Mouse (Mus musculus): ENCODE measurements at regions not wholly inside any gene's neighbourhood (a gene's known extent, or its start where the extent isn't known, plus 50 kb on each side); places are given as distances from the start of the nearest gene placed in this dataset.

DNA sequence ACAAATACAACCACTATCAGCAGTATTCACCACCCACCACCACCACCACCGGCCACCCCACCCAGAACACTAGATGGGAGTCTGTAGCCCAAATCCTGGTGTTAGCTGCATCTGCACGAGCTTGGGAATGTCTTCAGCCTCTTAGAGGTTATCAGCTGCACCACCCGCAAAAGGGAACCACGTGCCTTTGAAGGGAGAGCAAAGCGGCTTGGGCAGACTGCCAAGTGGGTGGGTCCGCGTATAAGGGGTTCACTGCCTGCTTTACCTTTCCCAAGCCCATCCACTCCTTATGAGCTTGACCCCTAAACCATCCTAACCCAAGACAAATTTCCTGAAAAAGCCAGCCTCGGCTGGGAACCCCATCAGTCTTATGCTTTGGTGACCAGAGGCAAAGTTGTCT lies 497.2 kb downstream of the Tmem114 start:
- intact Hi-C loops (cut with DNase I; ENCODE audit: low total_unique reads), result no loop called here
- peak; percentile 9 for DNase-seq

DNA sequence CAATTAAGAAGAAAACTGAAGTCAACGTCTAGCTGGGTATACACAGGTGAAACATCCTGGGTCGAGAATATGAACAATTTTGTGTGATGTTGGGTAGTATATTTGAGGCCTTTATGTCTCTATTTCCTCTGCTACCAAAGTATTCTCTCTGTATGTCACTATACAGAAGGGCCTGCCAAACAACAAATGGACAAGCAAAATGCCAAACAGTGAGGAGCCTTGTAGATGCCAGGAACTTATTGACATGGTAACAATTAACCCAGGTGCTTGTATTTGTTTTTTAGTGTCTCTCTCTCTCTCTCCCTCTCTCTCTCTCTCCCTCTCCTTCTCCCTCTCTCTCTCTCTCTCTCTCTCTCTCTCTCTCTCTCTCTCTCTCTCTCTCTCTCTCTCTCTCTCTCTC lies 529.1 kb downstream of the Tmem114 start:
- intact Hi-C loops (cut with DNase I; ENCODE audit: low total_unique reads), result no loop called here
- DNase-seq, result no peak

DNA sequence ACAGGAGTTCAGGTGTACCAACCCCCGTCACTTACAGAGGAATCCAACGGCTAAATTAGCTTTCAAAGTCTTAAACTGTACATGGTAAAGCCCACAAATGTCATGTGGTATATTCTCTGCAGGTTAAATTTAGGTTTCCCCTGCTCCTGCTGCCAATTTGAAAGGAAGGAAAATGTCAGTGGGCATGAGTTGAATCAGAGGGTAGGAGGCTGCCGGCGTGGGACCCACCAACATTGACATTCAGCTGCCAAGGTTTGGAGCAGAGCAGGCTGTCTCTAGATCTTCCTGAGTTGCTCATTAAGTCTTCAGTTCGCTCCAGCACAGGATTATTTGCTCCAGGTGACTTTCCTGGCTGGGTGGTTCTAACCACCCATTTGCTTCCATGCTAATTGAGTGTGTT lies 532.1 kb downstream of the Tmem114 start:
- no peak for DNase-seq
- intact Hi-C loops (cut with DNase I; ENCODE audit: low total_unique reads), result no loop called here

DNA sequence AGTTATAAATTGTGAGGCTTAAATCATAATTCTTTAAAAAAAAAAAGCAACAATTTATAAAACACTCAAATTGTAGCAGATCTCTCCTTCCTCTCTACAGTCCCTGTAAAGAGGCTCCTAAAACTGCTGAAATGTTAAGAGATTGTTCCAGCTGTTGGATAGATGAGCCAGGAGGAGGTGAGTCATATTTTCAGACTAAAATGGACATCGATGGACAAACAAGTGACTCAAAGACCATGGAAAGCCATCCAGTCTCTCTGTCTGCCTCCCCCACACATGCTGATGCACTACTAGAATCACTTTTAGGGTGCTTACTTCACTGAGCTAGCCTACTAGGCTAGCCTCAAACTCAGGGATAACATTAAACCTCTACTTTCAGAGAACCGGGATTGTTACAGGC lies 561.5 kb downstream of the Tmem114 start:
- DNase-seq, result no peak
- intact Hi-C loops (cut with DNase I; ENCODE audit: low total_unique reads), result no loop called here

DNA sequence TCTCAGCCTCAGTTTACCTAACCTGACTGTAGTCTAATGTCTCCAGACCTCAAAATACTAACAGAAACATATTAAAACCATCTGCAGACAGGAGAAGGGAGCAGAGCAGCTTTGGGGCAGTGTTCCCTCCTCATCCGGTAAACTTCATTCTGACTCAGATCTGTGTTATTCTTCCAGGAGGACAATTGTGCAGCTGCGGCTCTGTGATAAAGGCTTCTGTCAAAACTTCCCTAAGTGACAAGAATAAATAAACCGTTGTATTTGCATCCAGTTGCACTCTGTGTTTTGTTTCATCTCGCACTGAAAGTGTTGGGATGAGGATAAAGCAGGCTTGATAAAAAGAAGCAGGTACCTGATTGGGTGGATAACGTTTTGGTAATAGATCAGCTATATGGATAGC lies 585.8 kb downstream of the Tmem114 start:
- no peak for DNase-seq
- intact Hi-C loops (cut with DNase I; ENCODE audit: low total_unique reads), result no loop called here

DNA sequence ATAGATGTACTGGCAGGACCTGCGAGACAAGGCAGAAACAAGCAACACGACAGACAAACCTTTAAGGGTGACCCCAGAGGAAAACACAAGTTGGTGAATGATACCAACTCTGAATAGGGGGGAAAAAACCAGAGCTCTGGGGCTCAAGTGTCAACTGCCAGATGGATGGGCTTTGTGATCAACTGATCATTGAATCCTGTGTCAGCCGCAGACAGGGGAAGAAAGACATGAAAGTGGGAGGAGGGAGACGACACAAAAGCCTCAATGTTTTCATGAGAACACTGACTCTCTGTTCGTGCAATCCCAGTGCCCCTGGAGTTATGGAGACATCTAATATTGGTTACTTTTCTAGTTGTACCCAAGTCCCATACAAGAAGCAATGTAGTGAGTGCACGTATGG lies 593.8 kb downstream of the Tmem114 start:
- no peak for DNase-seq
- intact Hi-C loops (cut with DNase I; ENCODE audit: low total_unique reads), result no loop called here

DNA sequence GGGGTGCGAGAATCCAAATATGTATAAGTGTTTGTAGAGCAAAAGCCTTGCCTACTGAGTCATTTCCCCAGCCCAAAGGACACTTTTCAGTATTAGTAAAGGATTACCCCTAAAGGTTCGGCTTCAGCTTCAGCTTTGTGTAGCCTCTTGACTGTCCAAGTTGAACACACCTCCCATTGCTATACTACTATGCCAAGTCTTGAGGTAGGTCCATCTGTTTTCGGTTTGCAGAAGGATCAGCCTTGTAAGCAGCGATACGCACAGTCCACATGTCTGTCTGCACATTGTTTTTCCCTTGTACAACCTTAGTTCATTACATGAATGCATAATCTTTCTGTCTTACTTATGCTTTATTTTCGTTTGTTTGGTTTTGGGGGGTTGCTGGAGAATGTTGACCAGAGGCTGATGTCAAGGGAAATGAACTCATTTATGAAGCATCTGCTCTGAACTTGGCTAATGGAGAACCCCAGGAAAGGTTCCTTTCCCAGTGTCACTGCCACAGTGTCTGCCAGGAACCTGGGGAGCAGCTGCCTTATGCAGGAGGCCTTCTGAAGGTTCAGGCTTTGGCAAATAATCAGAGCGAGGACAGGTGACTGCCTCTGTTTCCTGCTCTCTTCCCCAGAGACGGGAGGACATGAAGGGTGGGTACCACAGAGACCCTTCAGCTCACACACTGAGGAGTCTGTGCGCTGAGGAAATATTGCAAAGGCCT lies 594.8 kb downstream of the Tmem114 start:
- no peak for DNase-seq
- intact Hi-C loops (cut with DNase I; ENCODE audit: low total_unique reads), result no loop called here

DNA sequence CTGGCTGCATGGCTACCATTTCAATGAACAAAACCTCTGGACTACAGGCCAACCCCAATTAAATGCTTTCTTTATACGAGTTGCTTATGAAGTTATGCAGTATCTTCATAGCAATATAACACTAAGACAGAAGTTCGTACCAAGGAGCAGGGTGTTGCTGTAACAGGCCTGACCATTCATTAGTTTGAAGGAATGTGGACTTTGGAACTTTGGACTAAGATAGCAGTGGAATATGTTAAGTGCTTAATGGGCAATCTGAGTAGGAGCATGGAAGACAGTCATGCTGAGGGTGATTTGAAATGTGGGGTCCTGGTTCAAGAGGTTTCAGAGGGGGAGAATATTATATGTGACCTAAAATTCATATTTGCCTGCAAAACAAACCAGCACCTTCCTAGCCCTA lies 623.8 kb downstream of the Tmem114 start:
- no peak for DNase-seq
- intact Hi-C loops (cut with DNase I; ENCODE audit: low total_unique reads), result no loop called here

DNA sequence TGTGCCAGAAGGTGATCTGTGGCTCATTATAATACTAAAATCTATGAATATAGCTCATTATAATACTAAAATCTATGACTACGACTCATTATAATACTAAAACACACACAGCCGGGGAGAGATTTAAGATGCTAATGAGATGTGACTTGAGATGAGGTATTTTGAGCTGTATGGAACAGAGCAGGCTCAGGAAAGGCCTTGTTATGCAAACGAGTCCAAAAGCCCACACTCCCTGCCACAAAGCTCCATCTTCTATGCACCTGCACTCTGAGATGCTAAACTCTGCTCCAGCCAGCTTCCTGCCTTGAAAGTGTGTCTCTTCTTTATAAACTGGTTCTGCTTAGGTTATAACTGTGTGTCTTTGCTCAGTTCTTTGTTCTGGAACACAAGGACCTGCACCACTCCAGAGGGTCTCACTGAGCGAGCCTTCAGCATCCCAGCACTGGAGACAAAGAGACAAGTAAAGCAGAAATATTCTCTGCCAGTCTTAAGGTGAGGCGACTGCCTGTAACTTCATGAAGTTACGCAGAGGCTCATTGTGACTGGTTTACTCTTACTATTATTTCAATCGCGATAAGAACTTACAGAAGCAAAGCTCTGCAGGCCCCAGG lies 627.7 kb downstream of the Tmem114 start:
- intact Hi-C loops (cut with DNase I; ENCODE audit: low total_unique reads), result no loop called here
- DNase-seq, result no peak

DNA sequence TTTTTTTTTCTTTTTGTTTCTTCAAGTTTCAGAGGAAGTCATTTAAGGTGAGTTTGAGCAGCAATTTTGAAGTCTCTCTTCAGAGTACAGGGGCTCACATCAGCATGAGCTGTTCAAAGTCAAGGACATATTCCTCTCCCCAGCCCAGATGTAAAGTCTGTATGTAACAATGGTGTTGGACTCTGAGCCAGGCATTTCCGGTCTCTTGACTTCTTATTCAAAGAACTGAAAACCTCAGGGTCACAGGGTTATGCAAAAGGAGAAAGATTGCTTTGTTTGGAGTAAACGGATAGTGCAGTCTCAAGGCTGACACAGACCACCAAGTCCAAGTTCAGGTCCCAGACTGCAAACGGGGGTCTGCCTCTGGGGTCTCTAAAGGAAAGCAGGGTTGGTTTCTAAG lies 629.4 kb downstream of the Tmem114 start:
- DNase-seq, result no peak
- intact Hi-C loops (cut with DNase I; ENCODE audit: low total_unique reads), result no loop called here

DNA sequence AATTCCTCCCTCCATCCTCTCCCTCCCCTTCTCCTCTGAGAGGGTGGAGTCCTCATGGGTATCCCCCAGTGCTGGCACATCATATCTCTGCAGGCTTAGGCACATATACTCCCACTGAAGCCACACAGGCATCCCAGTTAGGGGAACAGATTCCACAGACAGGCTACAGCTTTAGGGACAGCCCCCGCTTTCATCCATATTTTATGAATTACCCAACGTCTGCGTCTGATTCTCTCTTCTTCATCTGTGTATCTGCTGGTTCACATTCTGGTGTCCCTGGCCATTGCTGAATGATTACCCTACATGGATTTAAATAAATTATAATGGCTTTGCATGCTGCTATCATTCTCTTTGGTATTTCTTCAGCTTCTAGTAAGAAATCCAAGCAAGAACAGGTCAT lies 632.4 kb downstream of the Tmem114 start:
- DNase-seq, result no peak
- intact Hi-C loops (cut with DNase I; ENCODE audit: low total_unique reads), result no loop called here

DNA sequence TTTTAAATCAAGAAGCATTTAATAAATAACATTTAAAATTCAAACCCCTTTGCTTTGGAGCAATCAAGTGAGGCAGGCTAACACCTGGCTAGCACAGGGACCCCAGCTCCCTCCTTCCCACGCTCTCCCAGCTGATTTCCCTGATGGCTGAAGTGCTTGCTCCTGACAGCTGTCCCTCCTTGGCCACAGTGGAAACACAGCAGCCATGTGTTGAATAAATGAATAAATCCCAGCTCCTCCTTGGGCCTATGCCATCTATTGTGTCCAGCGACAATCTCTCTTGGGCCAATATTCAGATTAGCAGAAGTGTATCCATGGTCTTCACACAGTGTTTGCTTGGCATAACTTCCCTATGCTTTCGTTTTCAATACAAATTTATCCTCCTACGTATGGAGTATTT lies 634.7 kb downstream of the Tmem114 start:
- DNase-seq, result peak; percentile 30
- intact Hi-C loops (cut with DNase I; ENCODE audit: low total_unique reads), result no loop called here

DNA sequence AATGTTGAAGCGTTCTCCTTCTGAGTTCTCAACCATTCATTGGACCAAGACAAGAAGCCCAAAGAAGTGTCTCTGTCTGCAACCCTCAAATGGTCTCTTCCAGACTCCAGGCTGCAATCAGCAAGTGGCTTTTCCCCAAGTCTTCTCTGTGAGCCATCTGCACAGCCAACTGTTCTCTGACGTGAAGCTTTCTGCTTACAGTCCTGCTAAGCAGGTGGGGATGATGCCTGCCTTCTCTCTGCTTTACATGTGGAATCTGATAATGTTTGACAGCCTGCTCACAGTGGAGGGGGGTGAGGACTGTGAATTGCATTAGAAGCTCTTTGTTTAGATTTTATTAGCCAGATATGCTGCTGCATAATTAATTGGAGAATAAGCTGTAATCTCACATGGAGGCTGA lies 636.7 kb downstream of the Tmem114 start:
- intact Hi-C loops (cut with DNase I; ENCODE audit: low total_unique reads), result no loop called here
- DNase-seq, result no peak

DNA sequence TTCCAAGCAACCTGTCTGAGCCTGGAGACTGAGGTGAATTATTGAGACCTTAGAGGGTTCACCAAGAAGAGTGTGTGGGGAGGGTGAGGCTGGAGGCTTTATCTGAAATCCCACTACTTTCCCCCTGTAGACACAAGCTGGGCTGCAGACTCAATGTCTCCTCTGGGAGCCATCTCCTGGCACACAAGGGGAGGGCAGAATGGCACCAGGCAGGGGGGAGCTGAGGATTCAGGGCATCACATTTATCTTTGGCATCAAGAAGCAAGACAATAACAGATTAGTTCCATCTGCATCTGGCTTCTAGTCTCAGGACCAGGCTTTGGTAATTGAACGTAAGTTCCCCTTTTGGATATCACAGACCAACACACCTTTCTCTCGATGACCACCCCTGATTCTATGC lies 643.4 kb downstream of the Tmem114 start:
- DNase-seq, result no peak
- intact Hi-C loops (cut with DNase I; ENCODE audit: low total_unique reads), result no loop called here

DNA sequence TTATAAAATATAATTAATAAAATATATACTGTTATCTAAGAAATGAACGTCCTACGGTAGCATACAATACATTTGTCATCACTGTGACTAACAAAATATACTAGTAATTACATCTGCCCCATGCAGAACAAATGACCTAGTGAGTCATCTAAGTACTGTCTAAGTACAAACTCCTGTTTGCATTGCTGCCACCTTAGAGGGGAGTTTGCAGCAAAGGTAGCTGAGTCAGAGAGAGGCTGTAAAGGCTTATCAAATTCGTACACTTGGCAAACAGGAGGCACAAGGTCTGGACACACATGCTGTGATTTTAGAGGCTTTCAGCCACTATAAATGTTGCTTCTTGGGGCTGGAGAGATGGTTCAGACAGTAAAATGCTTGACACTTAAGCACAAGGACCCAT lies 649.3 kb downstream of the Tmem114 start:
- intact Hi-C loops (cut with DNase I; ENCODE audit: low total_unique reads), result no loop called here
- no peak for DNase-seq

DNA sequence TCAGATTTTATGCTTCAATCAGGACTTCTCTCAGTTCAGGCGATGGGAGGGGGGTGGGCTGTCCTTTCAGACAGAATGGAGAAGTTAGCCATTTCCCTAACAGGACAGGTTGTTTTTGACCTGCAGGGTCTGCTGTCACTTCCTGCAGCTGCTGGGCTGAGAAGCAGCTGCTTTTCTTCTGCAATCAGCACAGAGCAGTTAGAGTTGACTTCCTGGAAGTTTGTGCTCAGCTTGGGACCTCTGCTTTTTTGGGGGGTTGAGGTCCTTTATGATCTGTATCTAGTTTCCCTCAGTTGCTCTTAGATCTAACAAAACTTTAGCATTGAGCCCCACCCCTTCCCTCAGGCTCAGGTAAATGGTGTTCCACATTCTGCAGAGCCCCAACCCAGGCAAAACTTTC lies 656.5 kb downstream of the Tmem114 start:
- DNase-seq, result no peak
- intact Hi-C loops (cut with DNase I; ENCODE audit: low total_unique reads), result no loop called here

DNA sequence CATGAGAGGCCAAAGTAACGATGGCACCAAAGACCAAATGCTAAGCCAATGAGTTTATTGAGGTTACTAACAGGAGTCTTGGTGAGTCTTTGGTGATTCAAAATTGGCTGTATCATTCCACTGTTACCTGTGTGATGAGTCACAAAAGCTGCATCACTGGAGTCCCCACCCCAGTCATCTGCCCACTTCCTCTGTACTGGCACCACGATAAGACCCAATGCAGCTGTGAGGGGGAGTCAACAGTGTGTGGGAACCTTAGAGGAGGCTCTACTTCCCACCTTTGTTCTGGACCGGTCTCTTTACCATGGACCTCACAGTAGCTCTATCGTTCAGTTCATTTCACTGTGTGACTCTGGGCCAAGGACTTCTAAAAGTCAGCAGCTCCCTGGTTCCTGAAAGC lies 657.2 kb downstream of the Tmem114 start:
- intact Hi-C loops (cut with DNase I; ENCODE audit: low total_unique reads), result no loop called here
- DNase-seq, result no peak

DNA sequence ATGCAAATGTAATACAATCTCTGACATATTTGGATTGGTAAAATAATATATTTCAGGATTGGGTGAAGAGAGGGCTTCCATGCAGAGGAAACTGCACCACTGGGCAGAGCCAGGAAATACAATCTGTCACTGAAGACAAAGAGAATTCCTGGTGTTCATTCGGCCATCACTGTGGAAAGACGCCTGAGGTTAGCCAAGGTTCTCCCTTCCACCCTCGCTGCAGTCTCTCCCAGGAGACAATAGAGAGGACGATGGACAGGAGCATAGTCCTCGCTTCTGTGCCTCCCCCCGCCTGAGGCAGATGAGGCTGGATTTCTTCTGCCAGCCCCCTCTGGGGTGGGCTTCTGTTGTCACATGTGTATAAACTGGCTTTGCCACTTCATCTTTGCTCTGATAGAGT lies 660.6 kb downstream of the Tmem114 start:
- DNase-seq, result no peak
- intact Hi-C loops (cut with DNase I; ENCODE audit: low total_unique reads), result no loop called here

DNA sequence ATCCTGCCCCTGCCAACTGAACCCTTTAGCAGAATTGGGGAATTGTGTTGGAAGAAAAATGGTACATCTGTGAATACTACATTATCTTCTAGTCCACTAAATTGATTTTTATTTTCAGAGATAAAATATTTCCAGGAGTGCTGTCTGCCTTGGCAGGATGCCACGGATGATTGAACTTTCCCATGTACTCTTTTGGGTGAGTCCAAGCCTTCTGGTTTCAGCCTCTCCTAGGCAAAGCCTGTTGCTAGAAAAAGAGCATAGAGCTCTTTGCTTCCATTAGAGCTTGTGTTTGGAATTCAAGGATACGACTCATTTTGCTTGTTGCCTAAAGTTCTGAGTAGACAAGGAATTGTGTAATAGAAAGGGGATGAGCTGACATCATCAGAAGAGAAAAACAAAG lies 696.8 kb downstream of the Tmem114 start:
- DNase-seq, result peak; percentile 32
- intact Hi-C loops (cut with DNase I; ENCODE audit: low total_unique reads), result no loop called here

DNA sequence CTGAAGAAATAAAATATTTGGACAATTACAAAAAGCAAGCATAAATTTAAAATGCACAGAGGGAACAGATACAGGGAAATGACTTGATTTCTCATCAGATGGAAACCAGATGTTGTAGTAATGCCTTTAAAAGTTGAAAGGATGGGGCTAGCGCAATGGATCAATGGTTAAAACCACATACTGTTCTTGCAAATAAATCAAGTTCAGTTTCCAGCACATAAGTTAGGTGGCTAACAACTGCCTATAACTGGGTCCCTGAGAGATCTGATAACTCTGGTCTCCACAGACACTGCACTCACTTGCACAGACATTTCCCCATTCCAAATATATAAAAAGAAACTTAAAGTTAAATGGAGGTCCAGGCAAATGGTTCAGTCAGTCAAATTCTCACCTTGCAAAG lies 699.7 kb downstream of the Tmem114 start:
- intact Hi-C loops (cut with DNase I; ENCODE audit: low total_unique reads), result no loop called here
- DNase-seq, result no peak

DNA sequence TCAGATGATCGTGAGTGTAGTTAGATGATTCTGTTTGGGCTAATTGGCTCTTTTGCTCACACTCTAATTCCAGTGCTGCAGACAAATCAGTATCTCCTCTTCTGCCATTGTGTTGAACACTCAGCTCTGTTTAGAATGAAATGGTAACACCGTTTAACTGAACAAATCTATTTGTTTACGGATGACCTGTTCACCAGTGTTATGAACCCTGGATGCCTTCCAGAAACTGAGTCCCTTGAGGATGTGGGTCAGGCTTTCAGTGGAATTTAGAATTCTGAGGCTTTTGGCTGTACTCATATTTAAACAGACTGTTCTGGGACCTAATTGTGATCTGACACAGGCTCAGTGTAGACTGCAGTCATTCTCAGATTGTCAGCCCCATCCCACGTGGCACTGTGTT lies 723.5 kb downstream of the Tmem114 start:
- intact Hi-C loops (cut with DNase I; ENCODE audit: low total_unique reads), result no loop called here

DNA sequence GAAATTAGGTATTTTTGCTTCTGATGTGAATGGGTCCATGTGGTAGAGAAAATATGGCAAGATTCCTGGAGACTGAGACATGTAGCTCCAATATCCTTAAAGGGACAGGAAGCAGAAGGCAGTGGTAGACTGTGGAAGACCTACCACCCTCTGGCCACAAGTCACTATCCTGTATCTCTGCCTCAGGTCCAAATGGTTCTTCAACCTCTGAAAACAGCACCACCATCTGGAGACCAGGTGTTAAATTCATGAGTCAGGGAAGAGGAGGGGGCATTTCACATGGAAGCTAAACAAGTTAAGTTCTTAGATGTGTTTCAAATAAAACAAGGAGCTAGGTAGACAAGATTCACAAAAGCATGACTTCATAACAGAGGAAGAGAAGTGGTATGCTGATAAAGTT lies 739.5 kb downstream of the Tmem114 start:
- intact Hi-C loops (cut with DNase I; ENCODE audit: low total_unique reads), result no loop called here

More for the DNA sequence above, 723.5 kb downstream of the Tmem114 start:
- peak; percentile 27 for DNase-seq

More for the DNA sequence above, 739.5 kb downstream of the Tmem114 start:
- DNase-seq, result no peak

Data from gastrocnemius, postnatal 14 days (tissue).